Mouse (Mus musculus): ENCODE results near the gene Begain. TPM values are rescaled to one million over a fixed set of nuclear protein-coding genes. Genes with fewer than 3 reads are reported as not detected.

Begain gene
- total RNA-seq (2023; ENCODE audit: inconsistent age) = 7.4 to 11.6 TPM (median 8.9 TPM) in 4 replicates

GRCm38 (mm10) chr12:109068167-109068653, at the start of gene Begain:
Gene Begain (minus strand): TSS chr12:109068217.

Other genes with a start within 250 kb of the Begain start
- gene Slc25a29, start 232.3 kb downstream of the Begain start, total RNA-seq (2023; ENCODE audit: inconsistent age) = 2.8 to 8.4 TPM (median 4.2 TPM) in 4 replicates
- gene Slc25a47, start 232.2 kb downstream of the Begain start, total RNA-seq (2023; ENCODE audit: inconsistent age) = 1.1 to 2.0 TPM (median 1.5 TPM) in 4 replicates
- 5.6 to 9.3 TPM (median 8.8 TPM) in 4 replicates for gene Wdr25, start 174.6 kb downstream of the Begain start, total RNA-seq (2023; ENCODE audit: inconsistent age)
- 45.9 to 54.5 TPM (median 47.8 TPM) in 4 replicates for gene Wars, start 174.0 kb downstream of the Begain start, total RNA-seq (2023; ENCODE audit: inconsistent age)